9 mouse cellular contexts compared by ENCODE assay signal in the genomic region with DNA sequence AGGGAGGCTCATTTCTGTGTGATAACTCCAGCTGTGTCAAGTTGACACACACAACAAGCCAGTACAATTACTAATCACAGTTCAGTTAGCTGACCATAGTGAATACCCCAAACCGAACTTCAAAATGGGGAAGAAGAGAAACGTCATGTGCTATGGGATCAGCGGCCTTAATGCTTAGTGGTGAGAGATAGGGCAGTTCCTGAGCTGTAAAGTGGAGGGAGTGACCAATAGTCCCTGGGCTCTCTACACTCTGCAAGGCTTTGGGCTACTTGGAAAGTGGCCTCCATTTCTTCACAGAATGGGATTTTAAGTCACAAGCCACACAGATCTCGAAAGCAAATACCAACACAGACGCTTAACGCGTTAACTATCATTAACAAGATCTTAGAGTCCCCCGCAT. TPM values are rescaled to one million over a fixed set of nuclear protein-coding genes. Genes with fewer than 3 reads are reported as not detected.
DNase-seq lines count a peak whose midpoint lies in the region; ATAC-seq and TF ChIP-seq lines count a peak whose summit lies in the region.
"Had no signal": no experiment of that assay in that cellular context is flagged by ENCODE, and none has a peak within 500 bp of the region (broad histone marks: within the 10 kb centered on the region; RNA-seq: fewer than 3 reads in every experiment).

No protein-coding gene starts in this region.

- H3K4me3 ChIP-seq in left cerebral cortex, adult 2 months: peak overlapping the region; percentile 66
- peak overlapping the region; percentile 89 for H3K4me3 ChIP-seq in intestine, embryonic 16.5 days (ENCODE audit: low read length)
- peak overlapping the region; percentile 84 for H3K4me3 ChIP-seq in neural tube, embryonic 13.5 days

- no peak for DNase-seq in left cerebral cortex, adult 2 months (ENCODE audit: extremely low spot score in 1 of 2, low spot score in 2 of 2)
- DNase-seq in left cerebral cortex, postnatal 25 days (ENCODE audit: low spot score in 2 of 2): no peak
- peak; percentile 23 for DNase-seq in c-Kit-positive CD71-positive TER-119-positive erythroid progenitor cells, embryonic 14.5 days (ENCODE audit: low spot score)
- DNase-seq in B cell, adult 2 months: no peak
- DNase-seq in urinary bladder, postnatal 4 days (ENCODE audit: low spot score in 2 of 2): no peak
- DNase-seq: spleen, adult 18-20 months had no signal

- H3K36me3 ChIP-seq in intestine, embryonic 16.5 days (ENCODE audit: control insufficient read depth, insufficient read depth, low read length): no peaks in the 10 kb centered on the region
- peaks cover 21% of the 10 kb centered on the region for H3K36me3 ChIP-seq in neural tube, embryonic 13.5 days

- H3K9me3 ChIP-seq in intestine, embryonic 16.5 days (ENCODE audit: control insufficient read depth, low read length): no peaks in the 10 kb centered on the region
- H3K9me3 ChIP-seq in neural tube, embryonic 13.5 days: no peaks in the 10 kb centered on the region

- H3K27me3 ChIP-seq in intestine, embryonic 16.5 days (replicated peaks; ENCODE audit: control insufficient read depth, insufficient read depth, low read length): no peaks in the 10 kb centered on the region
- H3K27me3 ChIP-seq in neural tube, embryonic 13.5 days: no peaks in the 10 kb centered on the region

- peak overlapping the region; percentile 85 for H3K27ac ChIP-seq in left cerebral cortex, adult 2 months
- H3K27ac ChIP-seq in intestine, embryonic 16.5 days (ENCODE audit: low read length): peak overlapping the region; percentile 96; the same call in 1 of the 2 replicates
- 0 out of 2 replicates have a peak overlapping the region, but pooled peaks have one; percentile 92 for H3K27ac ChIP-seq in neural tube, embryonic 13.5 days (replicated peaks)

- TF ChIP-seq CTCF in left cerebral cortex, adult 2 months (IDR thresholded peaks at IDR 0.05): no peak

- H3K9ac ChIP-seq in intestine, embryonic 16.5 days (ENCODE audit: low read depth, low read length): peak overlapping the region; percentile 97
- H3K9ac ChIP-seq in neural tube, embryonic 13.5 days: peak overlapping the region; percentile 88

- peak overlapping the region; percentile 81 for H3K4me2 ChIP-seq in intestine, embryonic 16.5 days (ENCODE audit: low read depth, low read length)
- peak overlapping the region; percentile 74 for H3K4me2 ChIP-seq in neural tube, embryonic 13.5 days

- no peak for ATAC-seq in intestine, embryonic 16.5 days
- no peak for ATAC-seq in neural tube, embryonic 13.5 days (ENCODE audit: low read depth)
- ATAC-seq in monocyte, adult 5-6 weeks (replicated peaks; ENCODE audit: insufficient number of reproducible peaks, low FRiP score, low TSS enrichment, poor library complexity, severe bottlenecking): no peak

- peaks cover 19% of the 10 kb centered on the region for H3K4me1 ChIP-seq in intestine, embryonic 16.5 days (ENCODE audit: control insufficient read depth, insufficient read depth, low read length)
- peaks cover 56% of the 10 kb centered on the region for H3K4me1 ChIP-seq in neural tube, embryonic 13.5 days (replicated peaks)

- intact Hi-C loops in left cerebral cortex, adult 2 months (cut with DNase I): loop anchor here (10.0 kb wide), 1 partner anchor 297 kb away; a partner anchor contains a TSS
- intact Hi-C loops in left cerebral cortex, postnatal 25 days (cut with DNase I): no loop called here

- WGBS in intestine, embryonic 16.5 days: 24% methylated on average over 8 of the region's 8 CpGs
- 37% methylated on average over 8 of the region's 8 CpGs for WGBS in neural tube, embryonic 13.5 days

RNA-seq across cellular contexts. Expression of a gene that starts 1.0 kb away (rescaled TPM):
- 10 to 100 TPM; 40.4 to 45.1 TPM for total RNA-seq in left cerebral cortex, adult 2 months (2021)
- 10 to 100 TPM; 45.3 to 47.3 TPM for total RNA-seq in left cerebral cortex, postnatal 25 days (2021)
- polyA plus RNA-seq in intestine, embryonic 16.5 days (2015; fragmentation: Nextera tagmentation; extraction: Ambion mirVana): 140 and 155 TPM in 2 replicates
- polyA plus RNA-seq in neural tube, embryonic 13.5 days (2015; fragmentation: Nextera tagmentation; extraction: Ambion mirVana): 93.1 and 99.5 TPM in 2 replicates
- 6.4 to 10.0 TPM (median 7.6 TPM) in 3 replicates for total RNA-seq in monocyte, adult 5-6 weeks (2017)

RNA-seq across cellular contexts. Expression of a gene that starts 1.0 kb away (rescaled TPM):
- total RNA-seq in left cerebral cortex, adult 2 months (2021): 10 to 100 TPM; 47.3 to 47.4 TPM
- 10 to 100 TPM; 50.9 to 53.8 TPM for total RNA-seq in left cerebral cortex, postnatal 25 days (2021)
- polyA plus RNA-seq in intestine, embryonic 16.5 days (2015; fragmentation: Nextera tagmentation; extraction: Ambion mirVana): 63.8 and 72.2 TPM in 2 replicates
- 106 and 120 TPM in 2 replicates for polyA plus RNA-seq in neural tube, embryonic 13.5 days (2015; fragmentation: Nextera tagmentation; extraction: Ambion mirVana)
- total RNA-seq in monocyte, adult 5-6 weeks (2017): 25.7 to 26.9 TPM (median 26.0 TPM) in 3 replicates

RNA-seq across cellular contexts. Expression of a gene that starts 13.7 kb away (rescaled TPM):
- 10 to 100 TPM; 20.7 to 20.9 TPM for total RNA-seq in left cerebral cortex, adult 2 months (2021)
- 10 to 100 TPM; 23.3 to 25.1 TPM for total RNA-seq in left cerebral cortex, postnatal 25 days (2021)
- polyA plus RNA-seq in intestine, embryonic 16.5 days (2015; fragmentation: Nextera tagmentation; extraction: Ambion mirVana): 0.40 and 0.70 TPM in 2 replicates
- 2.0 and 4.3 TPM in 2 replicates for polyA plus RNA-seq in neural tube, embryonic 13.5 days (2015; fragmentation: Nextera tagmentation; extraction: Ambion mirVana)
- total RNA-seq in monocyte, adult 5-6 weeks (2017): 0.19 TPM in 1 of 3 replicates, not detected in the others

RNA-seq across cellular contexts. Expression of a gene that starts 55.8 kb away (rescaled TPM):
- total RNA-seq in left cerebral cortex, adult 2 months (2021): 10 to 100 TPM; 46.8 to 48.3 TPM
- total RNA-seq in left cerebral cortex, postnatal 25 days (2021): 10 to 100 TPM; 45.1 to 46.0 TPM
- 9.1 and 9.8 TPM in 2 replicates for polyA plus RNA-seq in intestine, embryonic 16.5 days (2015; fragmentation: Nextera tagmentation; extraction: Ambion mirVana)
- polyA plus RNA-seq in neural tube, embryonic 13.5 days (2015; fragmentation: Nextera tagmentation; extraction: Ambion mirVana): 17.7 and 18.7 TPM in 2 replicates
- 11.9 to 24.6 TPM (median 17.9 TPM) in 3 replicates for total RNA-seq in monocyte, adult 5-6 weeks (2017)

Comparison
In these comparisons a context has a peak if more than half of its experiments do, and no peak if none do; other contexts are left out.
1. RNA of a gene that starts 13.7 kb away (total RNA-seq): 23.3 to 25.1 TPM in left cerebral cortex, postnatal 25 days and 20.7 to 20.9 TPM in left cerebral cortex, adult 2 months; 0.19 TPM in monocyte, adult 5-6 weeks; every median in the first group is over 10 times any median in the second.
2. Peak in every context shown above with its lines, with median percentiles within 50 percentile points of each other: H3K27ac ChIP-seq and H3K4me3 ChIP-seq.